Mouse (Mus musculus) frontal cortex, postnatal 14 days (tissue): ENCODE results near the gene Nacc1.

Experiments
- DNase-seq, 2 experiments: peaks; one replicate each; pipeline ENCODE4 v3.0.0; 2022; ENCODE audit warnings: low spot score in 2 of 2

Gene Nacc1

GRCm38 (mm10) chr8:84663483-84664327 lies 24.0 kb downstream of the Nacc1 start:
- peak; percentile 94 for DNase-seq

GRCm38 (mm10) chr8:84662581-84663065 lies 25.0 kb downstream of the Nacc1 start, which contains the start of gene Ier2:
Gene Ier2, minus strand, starts transcription at chr8:84662852.
- DNase-seq, result peak; percentile 90 to 91

GRCm38 (mm10) chr8:84661961-84662571 lies 25.6 kb downstream of the Nacc1 start:
- peak; percentile 31 to 50 for DNase-seq

- peak in 1 of 2 experiments; percentile 40 for DNase-seq
These were observed 26.2 kb downstream of the Nacc1 start for GRCm38 (mm10) chr8:84661458-84661871.

GRCm38 (mm10) chr8:84660819-84661457 lies 26.7 kb downstream of the Nacc1 start:
- DNase-seq, result no peak

- no peak for DNase-seq
These were observed 27.5 kb downstream of the Nacc1 start for GRCm38 (mm10) chr8:84659936-84660818.

GRCm38 (mm10) chr8:84658951-84659350 lies 28.7 kb downstream of the Nacc1 start:
- DNase-seq, result no peak

- DNase-seq, result no peak
These were observed 30.0 kb downstream of the Nacc1 start for GRCm38 (mm10) chr8:84657680-84658079.

- no peak for DNase-seq
These were observed 30.5 kb downstream of the Nacc1 start for GRCm38 (mm10) chr8:84657203-84657602.

GRCm38 (mm10) chr8:84656641-84657126 lies 31.0 kb downstream of the Nacc1 start:
- DNase-seq, result no peak

- no peak for DNase-seq
These were observed 31.5 kb downstream of the Nacc1 start for GRCm38 (mm10) chr8:84656191-84656525.

- no peak for DNase-seq
These were observed 32.1 kb downstream of the Nacc1 start for GRCm38 (mm10) chr8:84655336-84656190.

GRCm38 (mm10) chr8:84654597-84654996 lies 33.1 kb downstream of the Nacc1 start:
- DNase-seq, result no peak

GRCm38 (mm10) chr8:84653092-84653631 lies 34.5 kb downstream of the Nacc1 start:
- DNase-seq, result no peak

GRCm38 (mm10) chr8:84650213-84650612 lies 37.4 kb downstream of the Nacc1 start:
- DNase-seq, result no peak

GRCm38 (mm10) chr8:84647461-84647901 lies 40.2 kb downstream of the Nacc1 start:
- no peak for DNase-seq

- DNase-seq, result no peak
These were observed 40.9 kb downstream of the Nacc1 start for GRCm38 (mm10) chr8:84646800-84647199.

GRCm38 (mm10) chr8:84643019-84643418 lies 44.6 kb downstream of the Nacc1 start:
- DNase-seq, result no peak

- DNase-seq, result no peak
These were observed 45.9 kb downstream of the Nacc1 start for GRCm38 (mm10) chr8:84641578-84642361.
